Mouse (Mus musculus): ENCODE results near the gene Kcna3. TPM values are rescaled to one million over a fixed set of nuclear protein-coding genes. Genes with fewer than 3 reads are reported as not detected.

The Kcna3 gene
- total RNA-seq, 2 experiments from 2014 or later = not detected

DNA sequence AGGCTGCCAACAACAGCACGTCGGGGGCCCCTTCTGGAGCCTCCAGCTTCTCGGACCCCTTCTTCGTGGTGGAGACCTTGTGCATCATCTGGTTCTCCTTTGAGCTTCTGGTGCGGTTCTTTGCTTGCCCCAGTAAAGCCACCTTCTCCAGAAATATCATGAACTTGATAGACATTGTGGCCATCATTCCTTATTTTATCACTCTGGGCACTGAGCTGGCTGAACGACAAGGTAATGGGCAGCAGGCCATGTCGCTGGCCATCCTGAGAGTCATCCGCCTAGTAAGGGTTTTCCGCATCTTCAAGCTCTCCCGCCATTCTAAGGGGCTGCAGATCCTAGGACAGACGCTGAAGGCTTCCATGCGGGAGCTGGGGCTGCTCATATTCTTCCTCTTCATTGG, 1.1 kb downstream of the Kcna3 start:
- peak overlapping the region; percentile 81 for H3K4me3 ChIP-seq
- TF ChIP-seq CTCF (IDR thresholded peaks at IDR 0.05) = no peak
- no peak for DNase-seq
- H3K27ac ChIP-seq = no peak overlapping the region
- intact Hi-C loops (cut with DNase I) = no loop called here

DNA sequence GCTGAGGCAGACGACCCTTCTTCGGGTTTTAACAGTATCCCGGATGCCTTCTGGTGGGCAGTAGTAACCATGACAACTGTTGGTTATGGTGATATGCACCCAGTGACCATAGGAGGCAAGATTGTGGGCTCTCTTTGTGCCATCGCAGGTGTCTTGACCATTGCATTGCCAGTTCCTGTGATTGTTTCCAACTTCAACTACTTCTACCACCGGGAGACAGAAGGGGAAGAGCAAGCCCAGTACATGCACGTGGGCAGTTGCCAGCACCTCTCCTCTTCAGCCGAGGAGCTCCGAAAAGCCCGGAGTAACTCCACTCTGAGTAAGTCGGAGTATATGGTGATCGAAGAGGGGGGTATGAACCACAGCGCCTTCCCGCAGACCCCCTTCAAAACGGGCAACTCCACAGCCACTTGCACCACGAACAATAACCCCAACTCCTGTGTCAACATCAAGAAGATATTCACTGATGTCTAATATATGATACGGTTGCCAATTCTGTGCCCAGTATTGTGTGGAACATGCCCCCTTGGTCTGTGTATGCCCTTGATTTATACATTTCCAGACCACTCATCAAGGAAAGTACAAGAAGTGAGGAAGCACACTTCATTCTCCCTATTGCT, 1.7 kb downstream of the Kcna3 start:
- Histone ChIP-seq H3K4me3 (peak overlapping the region; percentile 81; the same call in 1 of the 2 replicates), H3K27ac (no peak overlapping the region)
- no peak for TF ChIP-seq CTCF (IDR thresholded peaks at IDR 0.05)
- intact Hi-C loops (cut with DNase I) = no loop called here
- DNase-seq = no peak

- Histone ChIP-seq H3K4me3 (no peak overlapping the region), H3K27ac (no peak overlapping the region)
- no peak for DNase-seq
- intact Hi-C loops (cut with DNase I) = no loop called here
- no peak for TF ChIP-seq CTCF (IDR thresholded peaks at IDR 0.05)
Measured at GRCm38 (mm10) chr3:107038156-107038536, 2.2 kb downstream of the Kcna3 start.

- TF ChIP-seq CTCF (IDR thresholded peaks at IDR 0.05) = no peak
- intact Hi-C loops (cut with DNase I) = no loop called here
- Histone ChIP-seq H3K27ac (no peak overlapping the region), H3K4me3 (no peak overlapping the region)
- DNase-seq = no peak
Measured at GRCm38 (mm10) chr3:107038661-107039223, 2.8 kb downstream of the Kcna3 start.

GRCm38 (mm10) chr3:107039306-107039705, 3.3 kb downstream of the Kcna3 start:
- intact Hi-C loops (cut with DNase I) = no loop called here
- DNase-seq = no peak
- no peak overlapping the region for H3K4me3 ChIP-seq
- H3K27ac ChIP-seq = no peak overlapping the region
- TF ChIP-seq CTCF (IDR thresholded peaks at IDR 0.05) = no peak

- Histone ChIP-seq H3K4me3 (no peak overlapping the region), H3K27ac (no peak overlapping the region)
- intact Hi-C loops (cut with DNase I) = no loop called here
- no peak for DNase-seq
- no peak for TF ChIP-seq CTCF (IDR thresholded peaks at IDR 0.05)
Measured at GRCm38 (mm10) chr3:107040408-107040807, 4.4 kb downstream of the Kcna3 start.

DNA sequence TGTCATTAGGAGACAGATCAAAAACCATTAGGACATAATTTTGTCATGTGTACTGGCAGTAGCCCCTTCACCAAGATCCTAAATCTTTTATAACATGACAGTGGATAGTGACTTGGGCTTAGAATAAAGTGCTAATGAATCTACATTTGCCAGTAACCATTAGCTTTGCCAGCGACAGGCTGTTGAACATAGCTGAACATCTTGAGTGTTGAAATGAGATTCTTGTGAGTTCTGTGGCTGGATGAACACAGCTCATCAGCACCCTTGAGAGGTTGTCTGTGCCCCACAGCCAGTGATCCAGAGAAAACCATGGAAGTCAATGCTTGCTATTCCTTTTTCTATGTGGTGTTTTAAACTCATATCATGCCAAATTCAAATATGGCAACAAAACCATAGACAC, 5.7 kb downstream of the Kcna3 start:
- Histone ChIP-seq H3K4me3 (no peak overlapping the region), H3K27ac (no peak overlapping the region)
- no peak for TF ChIP-seq CTCF (IDR thresholded peaks at IDR 0.05)
- no peak for DNase-seq
- intact Hi-C loops (cut with DNase I) = no loop called here

- no peak for DNase-seq
- TF ChIP-seq CTCF (IDR thresholded peaks at IDR 0.05) = no peak
- Histone ChIP-seq H3K27ac (no peak overlapping the region), H3K4me3 (no peak overlapping the region)
- intact Hi-C loops (cut with DNase I) = no loop called here
Measured at GRCm38 (mm10) chr3:107061468-107061867, 25.5 kb downstream of the Kcna3 start.

GRCm38 (mm10) chr3:107062771-107063170, 26.8 kb downstream of the Kcna3 start:
- Histone ChIP-seq H3K4me3 (no peak overlapping the region), H3K27ac (no peak overlapping the region)
- TF ChIP-seq CTCF (IDR thresholded peaks at IDR 0.05) = no peak
- intact Hi-C loops (cut with DNase I) = no loop called here
- no peak for DNase-seq

- Histone ChIP-seq H3K4me3 (no peak overlapping the region), H3K27ac (no peak overlapping the region)
- TF ChIP-seq CTCF (IDR thresholded peaks at IDR 0.05) = no peak
- no peak for DNase-seq
- intact Hi-C loops (cut with DNase I) = no loop called here
Measured at GRCm38 (mm10) chr3:107065510-107066095, 29.6 kb downstream of the Kcna3 start.

DNA sequence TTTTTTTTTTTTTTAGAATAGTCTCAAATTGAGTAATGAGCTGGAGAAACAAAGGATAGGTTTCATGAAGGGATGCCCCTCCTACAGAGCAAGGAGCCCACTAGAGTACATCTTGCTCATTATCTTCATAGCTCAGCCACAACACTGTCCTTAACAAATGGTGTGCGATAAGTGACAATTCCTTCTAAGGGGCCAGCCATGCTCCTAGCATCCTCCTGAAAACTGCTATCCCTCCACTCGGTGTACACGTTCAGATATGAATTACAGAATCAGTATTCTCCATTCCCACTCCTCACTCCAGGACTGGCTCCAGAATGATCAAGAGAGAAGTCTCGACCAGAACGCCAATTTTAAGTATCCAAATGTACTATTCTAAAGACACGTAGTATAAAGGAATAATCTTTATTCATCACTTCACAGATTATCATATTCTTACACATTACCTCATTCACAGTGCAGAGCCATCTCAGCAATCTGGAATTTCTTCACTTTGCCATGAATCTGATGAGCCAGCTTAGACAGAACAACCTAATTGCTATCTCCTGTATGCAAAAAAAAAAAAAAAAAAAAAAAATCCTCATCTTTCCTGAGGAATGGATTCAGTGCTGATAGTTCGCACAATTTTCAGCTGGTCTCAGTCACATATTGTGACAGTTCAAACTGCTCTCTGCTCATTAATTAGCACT, 30.3 kb downstream of the Kcna3 start:
- Histone ChIP-seq H3K27ac (no peak overlapping the region), H3K4me3 (no peak overlapping the region)
- TF ChIP-seq CTCF (IDR thresholded peaks at IDR 0.05) = no peak
- DNase-seq = no peak
- intact Hi-C loops (cut with DNase I) = no loop called here

GRCm38 (mm10) chr3:107067245-107067644, 31.3 kb downstream of the Kcna3 start:
- TF ChIP-seq CTCF (IDR thresholded peaks at IDR 0.05) = no peak
- DNase-seq = no peak
- no peak overlapping the region for H3K4me3 ChIP-seq
- H3K27ac ChIP-seq = no peak overlapping the region
- intact Hi-C loops (cut with DNase I) = no loop called here

DNA sequence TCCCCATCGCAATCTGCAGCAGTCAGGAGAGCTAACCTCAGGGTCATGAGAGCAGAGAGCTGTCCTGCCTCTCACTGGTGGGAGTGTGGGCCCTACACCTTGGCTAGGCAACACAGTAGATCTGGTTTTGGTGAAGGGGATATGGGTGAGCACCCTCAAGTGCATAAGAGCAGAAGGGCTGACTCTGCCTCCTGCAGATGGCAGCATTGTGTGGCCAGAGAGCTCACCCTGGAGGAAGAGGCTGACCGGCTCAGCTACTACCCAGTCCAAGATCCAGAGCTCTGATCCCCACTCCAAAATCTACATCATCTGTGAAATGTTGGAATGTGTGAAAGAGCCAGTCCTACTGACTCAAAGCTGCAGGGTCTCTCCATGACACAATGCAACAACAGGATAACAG, 37.9 kb downstream of the Kcna3 start:
- Histone ChIP-seq H3K27ac (no peak overlapping the region), H3K4me3 (no peak overlapping the region)
- intact Hi-C loops (cut with DNase I) = no loop called here
- TF ChIP-seq CTCF (IDR thresholded peaks at IDR 0.05) = no peak
- no peak for DNase-seq

All from gastrocnemius, adult 2 months (tissue).